Mouse (Mus musculus) left cerebral cortex, postnatal 10 days (tissue): Measurements from ENCODE around the gene Cln3. TPM values are rescaled to one million over a fixed set of nuclear protein-coding genes. Genes with fewer than 3 reads are reported as not detected.
A peak's percentile ranks its signal among the peaks of the same experiment; 100 is the strongest.

Experiments
- DNase-seq, 2 experiments: peaks; one replicate each; pipeline ENCODE4 v3.0.0; 2021 to 2022; ENCODE audit warnings: low spot score in 2 of 2, mixed read lengths in 1 of 2; ENCODE audit errors: extremely low spot score in 1 of 2
- intact Hi-C: fragments of 180-260 bp; cut with DNase I; formaldehyde crosslinking; loops from one replicate; pipeline ENCODE4 v1.15.1; 2025
- microRNA-seq: library from miRNA; unstranded; fragments of <30 nt; microRNA quantifications from one replicate; pipeline ENCODE4 v1.2.0, GENCODE M21; 2022
- total RNA-seq, 2 experiments: library from RNA; stranded (reverse); gene quantifications; 2 replicates each; pipeline ENCODE4 v1.2.3; 2021

The Cln3 gene
- total RNA-seq, 2 experiments from 2014 or later, result 21.2 to 22.1 TPM

DNA sequence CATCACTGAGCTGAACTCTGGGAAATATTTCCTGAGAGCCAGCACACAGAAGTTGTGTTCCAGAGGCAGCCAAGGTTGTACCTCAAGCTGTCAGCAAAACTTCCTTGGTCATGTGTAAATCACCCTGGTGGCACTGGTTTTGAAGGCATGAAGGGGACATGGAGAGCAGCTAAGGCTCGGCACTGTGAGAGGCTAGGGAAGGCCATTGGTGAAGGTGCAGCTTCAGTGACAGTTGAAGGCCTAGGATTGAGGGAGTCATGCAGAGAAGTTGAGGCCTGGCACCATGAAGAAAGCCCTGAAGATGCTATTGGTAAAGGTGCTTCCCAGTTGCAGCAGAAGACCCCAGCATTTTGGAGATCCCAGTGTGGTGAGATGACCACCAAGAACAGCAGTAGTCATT, 44.0 kb downstream of the Cln3 start:
- intact Hi-C loops, result no loop called here
- no peak for DNase-seq

DNA sequence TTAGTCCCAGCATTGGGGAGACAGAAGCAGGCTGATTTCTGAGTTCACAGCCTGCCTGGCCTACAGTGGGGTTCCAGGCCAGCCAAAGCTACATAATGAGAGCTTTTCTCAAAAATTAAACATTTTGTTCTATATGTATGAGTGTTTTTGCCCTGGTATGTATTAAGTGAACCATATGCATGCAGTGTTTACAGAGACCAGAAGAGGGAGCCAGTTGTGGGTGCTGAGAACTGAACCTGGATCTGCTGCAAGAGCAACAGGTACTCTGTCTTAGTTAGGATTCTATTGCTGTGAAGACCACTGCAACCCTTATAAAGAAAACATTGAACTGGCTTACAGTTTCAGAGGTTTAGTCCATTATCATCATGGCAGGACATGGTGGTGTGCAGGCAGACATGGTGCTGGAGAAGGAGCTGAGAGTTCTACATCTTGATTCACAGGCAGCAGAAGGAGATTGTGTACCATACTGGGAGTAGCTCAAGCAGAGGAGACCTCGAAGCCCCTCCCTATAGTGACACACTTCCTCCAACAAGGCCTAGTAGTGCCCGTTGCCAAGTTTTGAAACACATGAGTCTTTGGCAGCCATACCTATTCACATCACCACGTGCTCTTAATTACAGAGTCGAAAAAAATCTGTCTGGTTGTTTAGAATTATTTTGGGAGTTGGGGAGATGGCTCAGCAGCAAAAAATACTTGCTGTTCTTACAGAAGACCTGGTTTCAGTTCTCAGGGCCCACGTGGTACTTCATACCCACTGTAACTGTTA, 47.6 kb downstream of the Cln3 start:
- intact Hi-C loops, result no loop called here
- peak in 1 of 2 experiments; percentile 22 for DNase-seq

DNA sequence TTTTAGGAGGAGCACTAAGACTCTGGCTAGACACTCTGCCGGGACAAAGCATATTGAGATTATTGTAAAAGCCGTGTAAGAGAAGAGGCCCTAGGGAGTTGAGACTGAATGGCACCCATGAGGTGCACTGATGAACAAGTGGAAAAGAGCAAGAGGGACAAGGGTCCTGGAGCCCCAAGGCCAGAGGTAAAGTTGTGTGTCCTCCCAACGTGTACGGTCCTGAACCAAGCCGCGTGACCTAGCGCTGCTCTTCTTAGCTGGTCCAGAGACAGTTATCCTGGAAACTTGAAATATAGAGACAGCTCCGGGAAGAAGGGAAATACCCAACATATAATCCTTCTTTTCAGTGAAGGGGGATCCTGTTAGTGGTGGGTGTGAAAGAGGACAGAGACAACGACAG, 49.2 kb downstream of the Cln3 start:
- no peak for DNase-seq
- intact Hi-C loops, result no loop called here

DNA sequence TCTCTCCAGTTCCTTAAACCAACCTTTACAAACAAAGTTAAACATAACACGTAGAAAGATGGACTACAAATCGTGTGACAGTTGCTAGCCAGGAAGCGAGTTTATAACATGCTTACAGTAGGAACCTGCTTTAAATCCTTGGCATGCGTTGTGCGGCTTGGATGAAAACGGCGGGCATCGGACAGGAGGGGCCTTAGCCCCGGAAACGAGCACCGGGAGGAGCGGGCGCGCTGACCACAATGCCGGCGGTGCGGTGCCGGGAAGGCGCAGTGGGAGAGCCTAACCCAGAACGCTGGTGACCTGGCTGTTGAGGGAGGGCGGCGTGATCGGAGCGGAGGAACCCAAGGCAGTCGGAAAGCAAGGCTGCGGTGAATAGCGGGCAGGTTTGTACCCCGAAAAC, 49.9 kb downstream of the Cln3 start:
- DNase-seq, result peak in 1 of 2 experiments; percentile 23
- intact Hi-C loops, result no loop called here

DNA sequence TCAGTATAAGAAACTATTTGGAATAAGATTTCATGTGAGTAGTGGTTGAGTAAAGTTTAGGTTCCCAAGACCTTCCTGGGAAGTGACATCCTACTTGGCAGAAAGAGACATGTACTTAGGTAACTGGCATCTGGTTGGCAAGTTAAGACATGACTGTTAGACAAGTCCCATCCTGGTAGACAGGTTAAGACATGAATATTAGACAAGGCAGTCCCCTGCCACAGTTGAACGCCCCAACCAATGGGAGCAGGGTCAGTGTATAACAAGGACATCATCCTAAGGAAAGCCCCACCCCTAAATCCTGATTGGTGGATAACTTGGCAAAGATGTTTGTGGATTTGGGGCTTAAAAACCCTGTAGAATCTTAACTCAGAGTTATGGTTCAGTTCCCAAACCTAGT, 52.2 kb downstream of the Cln3 start:
- DNase-seq, result no peak
- intact Hi-C loops, result no loop called here

DNA sequence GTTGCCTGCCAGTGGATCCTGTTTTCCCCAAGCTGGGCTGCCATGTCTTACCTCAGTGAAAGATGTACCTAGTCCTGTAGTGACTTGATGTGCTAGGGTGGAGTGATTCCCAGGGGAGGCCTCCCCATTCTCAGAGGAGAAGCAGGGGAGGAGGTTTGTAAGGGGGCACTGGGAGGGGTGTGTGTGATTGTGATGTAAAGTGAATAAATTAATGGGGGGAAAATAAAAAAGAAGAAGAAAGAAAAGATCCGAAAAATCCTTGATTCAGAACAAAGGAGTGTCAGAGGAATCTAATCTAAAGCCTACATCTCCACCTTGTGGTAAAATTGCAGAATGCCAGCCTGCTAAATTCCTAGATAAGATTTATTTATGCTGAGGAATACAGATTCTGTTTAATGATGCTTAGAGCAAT, 57.4 kb downstream of the Cln3 start:
- intact Hi-C loops, result loop anchor here (2.0 to 5.0 kb wide), 3 partner anchors 46 to 203 kb away; partner anchors contain the start of gene Nfatc2ip
- DNase-seq, result peak in 1 of 2 experiments; percentile 54

DNA sequence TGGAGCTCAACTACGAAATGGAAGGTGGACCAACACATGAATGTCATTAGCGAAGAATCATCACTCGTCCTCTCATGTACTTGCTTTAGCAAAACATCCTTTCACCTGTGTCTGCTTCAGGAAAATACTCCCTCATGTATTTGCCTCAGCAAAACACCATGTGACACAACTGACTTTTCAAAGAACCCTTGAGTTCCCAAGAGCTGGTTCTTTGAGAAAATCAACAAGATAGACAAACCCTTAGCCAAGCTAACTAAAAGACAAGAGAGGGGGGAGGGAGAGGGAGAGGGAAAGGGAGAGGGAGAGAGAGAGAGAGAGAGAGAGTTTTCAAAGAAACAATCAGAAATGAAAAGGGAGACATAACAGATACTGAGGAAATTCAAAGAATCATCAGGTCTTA, 62.3 kb downstream of the Cln3 start:
- intact Hi-C loops, result no loop called here
- no peak for DNase-seq

Small RNA genes lying within 50 kb of the gene (microRNA-seq; reads per million reads assigned to microRNA genes)
- 23.6 reads per million, percentile 42 among the genes with 10 or more reads in this experiment for gene Mir7059

Other genes with a start within 250 kb of the Cln3 start
- 1 to 10 TPM in 1 of 2 experiments, under 1 TPM in 1; 0.64 to 1.6 TPM for gene Lat, start 216.2 kb downstream of the Cln3 start, total RNA-seq
- 10 to 100 TPM; 85.2 to 89.0 TPM for gene Spns1, start 208.4 kb downstream of the Cln3 start, total RNA-seq
- gene Nfatc2ip, start 189.1 kb downstream of the Cln3 start, total RNA-seq, result 1 to 10 TPM; 8.0 to 8.2 TPM
- not detected for gene Cd19, start 170.9 kb downstream of the Cln3 start, total RNA-seq
- gene Rabep2, start 157.1 kb downstream of the Cln3 start, total RNA-seq, result 1 to 10 TPM; 8.7 to 8.8 TPM
- gene Atp2a1, start 122.7 kb downstream of the Cln3 start, total RNA-seq, result under 1 TPM in 1 of 2 experiments, not detected in 1; 0.20 TPM
- gene Sh2b1, start 110.4 kb downstream of the Cln3 start, total RNA-seq, result 10 to 100 TPM; 68.3 to 68.6 TPM
- gene Tufm, start 98.5 kb downstream of the Cln3 start, total RNA-seq, result 100 to 1,000 TPM in 1 of 2 experiments, 10 to 100 TPM in 1; 81.6 to 103 TPM
- gene Atxn2l, start 82.4 kb downstream of the Cln3 start, total RNA-seq, result 100 to 1,000 TPM; 123 to 125 TPM
- 100 to 1,000 TPM; 194 to 195 TPM for gene Eif3c, start 19.4 kb downstream of the Cln3 start, total RNA-seq
- 1 to 10 TPM in 1 of 2 experiments, under 1 TPM in 1; 0.97 to 1.1 TPM for gene Apobr, start 875 bp downstream of the Cln3 start, total RNA-seq
- gene Il27, start 9.1 kb upstream of the Cln3 start, total RNA-seq, result not detected
- 1 to 10 TPM; 8.7 to 8.9 TPM for gene Nupr1, start 45.0 kb upstream of the Cln3 start, total RNA-seq
- gene Sgf29, start 63.5 kb upstream of the Cln3 start, total RNA-seq, result 10 to 100 TPM; 32.8 to 42.3 TPM
- 1 to 10 TPM; 2.7 to 8.2 TPM for gene Sult1a1, start 90.6 kb upstream of the Cln3 start, total RNA-seq
- 100 to 1,000 TPM; 118 to 124 TPM for gene Bola2, start 109.6 kb upstream of the Cln3 start, total RNA-seq
- 10 to 100 TPM; 21.6 to 22.5 TPM for gene Slx1b, start 110.0 kb upstream of the Cln3 start, total RNA-seq
- 100 to 1,000 TPM; 178 to 199 TPM for gene Coro1a, start 122.0 kb upstream of the Cln3 start, total RNA-seq
- gene Mapk3, start 173.8 kb upstream of the Cln3 start, total RNA-seq, result 100 to 1,000 TPM; 260 to 263 TPM
- gene Gdpd3, start 180.5 kb upstream of the Cln3 start, total RNA-seq, result 1 to 10 TPM; 2.6 to 3.5 TPM
- gene Ypel3, start 191.1 kb upstream of the Cln3 start, total RNA-seq, result 100 to 1,000 TPM; 167 to 169 TPM
- gene Tbx6, start 195.7 kb upstream of the Cln3 start, total RNA-seq, result under 1 TPM; 0.21 to 0.41 TPM
- gene Ppp4c, start 206.7 kb upstream of the Cln3 start, total RNA-seq, result 10 to 100 TPM; 54.4 to 56.2 TPM
- 100 to 1,000 TPM; 135 to 141 TPM for gene Fam57b, start 211.9 kb upstream of the Cln3 start, total RNA-seq
- not detected for gene 4930451I11Rik, start 245.8 kb upstream of the Cln3 start, total RNA-seq